Mouse (Mus musculus): ENCODE measurements around the gene Cacna1g. TPM values are rescaled to one million over a fixed set of nuclear protein-coding genes. Genes with fewer than 3 reads are reported as not detected.

Gene Cacna1g
- total and polyA plus RNA-seq, 3 experiments, result 1.7 to 3.7 (median 2.4) TPM

DNA sequence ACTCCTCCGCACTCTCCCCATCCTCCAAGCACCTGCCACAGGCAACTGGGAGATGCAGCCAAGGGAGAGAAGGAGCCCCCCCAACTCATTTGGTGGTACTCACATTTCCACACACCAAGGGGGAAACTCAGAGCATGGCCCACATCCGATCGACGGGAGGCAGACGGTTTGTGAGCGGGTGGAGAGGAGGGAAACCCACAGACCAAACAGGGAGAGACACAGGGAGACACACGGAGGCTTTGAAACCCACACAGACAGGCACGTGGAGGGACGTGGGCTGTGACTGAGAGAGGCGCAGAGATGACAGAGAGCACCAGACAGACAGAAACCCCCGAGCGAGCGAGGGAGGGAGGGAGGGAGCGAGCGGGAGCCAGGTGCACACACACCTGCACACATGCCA is 49.6 kb downstream of the Cacna1g start:
- Histone ChIP-seq H3K4me3 (replicated peaks in 1 of 3; ENCODE audit: low read depth in 2 of 3, low read length in 2 of 3, poor library complexity in 1 of 3) (no peak overlapping the region), H3K36me3 (replicated peaks in 1 of 2; ENCODE audit: control insufficient read depth in 1 of 2, insufficient read depth in 1 of 2, low read length in 1 of 2) (no peaks in the 10 kb centered on the region), H3K4me2 (ENCODE audit: insufficient read depth, low read depth, poor library complexity, severe bottlenecking) (no peak overlapping the region), H3K27ac (ENCODE audit: insufficient read depth, low read depth) (no peak overlapping the region), H3K79me2 (replicated peaks; ENCODE audit: control insufficient read depth, extremely low read depth, insufficient read depth, poor library complexity, severe bottlenecking) (no peaks in the 10 kb centered on the region), H3K4me1 (ENCODE audit: control insufficient read depth in 1 of 2, insufficient read depth in 2 of 2) (peaks cover 28 to 75% of the 10 kb centered on the region in 2 experiments), H3K27me3 (replicated peaks) (no peaks in the 10 kb centered on the region), H3K9ac (ENCODE audit: insufficient read depth, low read depth) (no peak overlapping the region), H3K9me3 (replicated peaks; ENCODE audit: low read length) (no peaks in the 10 kb centered on the region)
- TF ChIP-seq USF1 (IDR thresholded peaks at IDR 0.05; ENCODE audit: low read depth, low read length) (no peak), NRF1 (IDR thresholded peaks at IDR 0.05; ENCODE audit: low read depth, low read length) (no peak), UBTF (IDR thresholded peaks at IDR 0.05; ENCODE audit: low read depth, low read length) (no peak), EP300 (IDR thresholded peaks at IDR 0.05; ENCODE audit: low read length) (no peak), SIN3A (IDR thresholded peaks at IDR 0.05; ENCODE audit: low read length) (no peak)
- dilution Hi-C loops (cut with MboI; ENCODE audit: extremely low pct_ligation_motif_present, extremely low pct_unique_long_range_greater_than_20kb, low sequenced_read_pairs), result no loop called here
- DNase-seq (ENCODE audit: extremely low read depth), result no peak
- in situ Hi-C loops (cut with MboI; ENCODE audit: low pct_ligation_motif_present, low pct_unique_long_range_greater_than_20kb, low sequenced_read_pairs), result loop anchor here (5.0 kb wide), 1 partner anchor 58 kb away; no protein-coding TSS in a partner anchor

GRCm38 (mm10) chr11:94423855-94424254 is 50.1 kb downstream of the Cacna1g start:
- in situ Hi-C loops (cut with MboI; ENCODE audit: low pct_ligation_motif_present, low pct_unique_long_range_greater_than_20kb, low sequenced_read_pairs) (loop anchor here (5.0 kb wide), 1 partner anchor 58 kb away; no protein-coding TSS in a partner anchor), dilution Hi-C loops (cut with MboI; ENCODE audit: extremely low pct_ligation_motif_present, extremely low pct_unique_long_range_greater_than_20kb, low sequenced_read_pairs) (no loop called here)
- TF ChIP-seq CTCF (conservative IDR thresholded peaks at IDR 0.05 in 1 of 2, IDR thresholded peaks at IDR 0.05 in 1 of 2; ENCODE audit: low read depth in 2 of 2, low read length in 2 of 2) (no peak), JUN (IDR thresholded peaks at IDR 0.05; ENCODE audit: insufficient read depth, low read depth, low read length) (no peak), MXI1 (IDR thresholded peaks at IDR 0.05; ENCODE audit: low read depth, low read length) (no peak), EP300 (IDR thresholded peaks at IDR 0.05; ENCODE audit: low read length) (no peak), MAZ (IDR thresholded peaks at IDR 0.05; ENCODE audit: low read depth, low read length) (no peak), CHD2 (IDR thresholded peaks at IDR 0.05; ENCODE audit: low read length) (no peak), GABPA (IDR thresholded peaks at IDR 0.05; ENCODE audit: insufficient replicate concordance, low read depth, low read length) (no peak), E2F4 (IDR thresholded peaks at IDR 0.05; ENCODE audit: insufficient replicate concordance, low read depth, low read length) (no peak), ELF1 (IDR thresholded peaks at IDR 0.05; ENCODE audit: low read depth, low read length) (no peak), SIN3A (IDR thresholded peaks at IDR 0.05; ENCODE audit: low read length) (no peak), USF2 (conservative IDR thresholded peaks at IDR 0.05; ENCODE audit: low read depth, low read length) (no peak), ZMIZ1 (IDR thresholded peaks at IDR 0.05; ENCODE audit: low read depth, low read length) (no peak), RCOR1 (conservative IDR thresholded peaks at IDR 0.05; ENCODE audit: low read depth, low read length) (no peak), TCF12 (IDR thresholded peaks at IDR 0.05; ENCODE audit: low read depth, low read length) (no peak), SMC3 (IDR thresholded peaks at IDR 0.05; ENCODE audit: low read depth, low read length) (no peak), HCFC1 (IDR thresholded peaks at IDR 0.05; ENCODE audit: low read depth, low read length) (no peak), POLR2AphosphoS2 (IDR thresholded peaks at IDR 0.05; ENCODE audit: low read depth, low read length) (no peak), POLR2A (IDR thresholded peaks at IDR 0.05; ENCODE audit: low read depth, low read length) (no peak)
- DNase-seq (ENCODE audit: extremely low read depth), result no peak
- Histone ChIP-seq H3K4me3 (replicated peaks in 1 of 3; ENCODE audit: low read depth in 2 of 3, low read length in 2 of 3, poor library complexity in 1 of 3) (no peak overlapping the region), H3K79me2 (replicated peaks; ENCODE audit: control insufficient read depth, extremely low read depth, insufficient read depth, poor library complexity, severe bottlenecking) (no peaks in the 10 kb centered on the region), H3K4me1 (ENCODE audit: control insufficient read depth in 1 of 2, insufficient read depth in 2 of 2) (peaks cover 23 to 70% of the 10 kb centered on the region in 2 experiments), H3K9me3 (replicated peaks; ENCODE audit: low read length) (no peaks in the 10 kb centered on the region), H3K36me3 (replicated peaks in 1 of 2; ENCODE audit: control insufficient read depth in 1 of 2, insufficient read depth in 1 of 2, low read length in 1 of 2) (no peaks in the 10 kb centered on the region), H3K27ac (ENCODE audit: insufficient read depth, low read depth) (no peak overlapping the region), H3K9ac (ENCODE audit: insufficient read depth, low read depth) (no peak overlapping the region), H3K4me2 (ENCODE audit: insufficient read depth, low read depth, poor library complexity, severe bottlenecking) (no peak overlapping the region), H3K27me3 (replicated peaks) (no peaks in the 10 kb centered on the region)
